Mouse (Mus musculus): ENCODE results near the gene Enpep.

DNA sequence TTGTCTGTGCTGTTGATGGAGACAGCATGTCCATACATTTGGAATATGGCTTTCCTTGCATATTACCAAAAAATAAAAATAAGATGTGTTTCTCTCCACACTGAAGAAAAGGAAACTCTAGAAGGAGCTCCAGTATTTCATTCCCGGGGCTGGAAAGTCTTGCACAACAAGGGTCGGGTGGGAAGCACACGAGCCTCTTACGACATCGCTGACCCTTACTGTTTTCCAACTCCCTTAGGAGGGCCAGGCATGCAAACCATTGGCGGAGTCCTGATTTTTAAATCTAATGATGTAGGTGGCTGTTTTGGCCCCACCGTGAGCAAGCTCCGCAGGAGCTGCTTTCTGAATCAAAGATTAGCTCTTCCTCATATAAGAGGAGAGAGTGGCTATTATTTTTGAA is 20.6 kb downstream of the Enpep start:
- TF ChIP-seq CTCF (IDR thresholded peaks at IDR 0.05; ENCODE audit: borderline replicate concordance, insufficient read depth, low read length) (no peak), POLR2A (IDR thresholded peaks at IDR 0.05; ENCODE audit: low read depth, low read length) (no peak)
